Mouse (Mus musculus): ENCODE data around the gene Wdr3. TPM values are rescaled to one million over a fixed set of nuclear protein-coding genes. Genes with fewer than 3 reads are reported as not detected.

The Wdr3 gene
- total RNA-seq, 2 experiments from 2014 or later = 9.3 to 12.4 TPM

Other genes with a start within 250 kb of the Wdr3 start
- gene Gdap2, start within 50 bp of the Wdr3 start, total RNA-seq (2021) = 10 to 100 TPM in 1 of 2 experiments, 1 to 10 TPM in 1; 8.8 to 10.8 TPM

All from heart, postnatal 25 days (tissue).